In the genomic region with DNA sequence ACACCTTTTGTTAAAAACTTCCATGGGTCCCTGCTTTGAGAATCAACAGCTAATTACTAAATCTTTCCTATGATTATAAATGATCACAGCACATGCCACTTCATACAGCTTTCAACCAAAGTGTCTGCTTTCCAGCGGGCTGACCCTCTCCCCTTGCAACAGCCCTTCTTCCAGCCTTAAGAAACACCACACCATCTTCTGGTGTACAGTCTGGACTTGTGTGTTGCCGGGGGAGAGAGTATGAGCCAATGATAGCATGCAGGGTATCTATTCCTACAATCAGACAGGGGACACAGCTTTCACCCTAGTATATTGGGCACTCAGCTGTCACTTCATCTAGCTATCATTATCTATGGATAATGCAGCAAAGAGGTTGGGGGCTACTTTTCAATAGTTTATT, we compare ENCODE assay signal across 8 mouse cellular contexts. TPM values are rescaled to one million over a fixed set of nuclear protein-coding genes. Genes with fewer than 3 reads are reported as not detected.
DNase-seq lines count a peak whose midpoint lies in the region; ATAC-seq lines count a peak whose summit lies in the region.

No protein-coding gene starts in this region.

- H3K9ac ChIP-seq in heart, embryonic 12.5 days: peak overlapping the region; percentile 79
- H3K9ac ChIP-seq in midbrain, embryonic 12.5 days (replicated peaks): peak overlapping the region; percentile 78

- intact Hi-C loops in left cerebral cortex, postnatal 25 days (cut with DNase I): no loop called here

- no peak for DNase-seq in heart, postnatal 4 days
- DNase-seq in adipocyte (ENCODE audit: low spot score): peak; percentile 31
- no peak for DNase-seq in hindbrain, embryonic 10.5 days (ENCODE audit: low spot score)
- DNase-seq in left cerebral cortex, postnatal 25 days (ENCODE audit: low spot score in 2 of 2): no peak
- no peak for DNase-seq in ovary, postnatal 10 days (ENCODE audit: low spot score)
- no peak for DNase-seq in layer of hippocampus, postnatal 14 days (ENCODE audit: low spot score in 2 of 2)

- H3K27me3 ChIP-seq in heart, embryonic 12.5 days (replicated peaks): no peaks in the 10 kb centered on the region
- H3K27me3 ChIP-seq in hindbrain, embryonic 10.5 days (ENCODE audit: insufficient read depth, poor library complexity, severe bottlenecking): no peaks in the 10 kb centered on the region
- no peaks in the 10 kb centered on the region for H3K27me3 ChIP-seq in midbrain, embryonic 12.5 days

- H3K9me3 ChIP-seq in heart, embryonic 12.5 days (replicated peaks): no peaks in the 10 kb centered on the region
- no peaks in the 10 kb centered on the region for H3K9me3 ChIP-seq in hindbrain, embryonic 10.5 days
- H3K9me3 ChIP-seq in midbrain, embryonic 12.5 days: no peaks in the 10 kb centered on the region

- H3K36me3 ChIP-seq in heart, embryonic 12.5 days: no peaks in the 10 kb centered on the region
- H3K36me3 ChIP-seq in hindbrain, embryonic 10.5 days: no peaks in the 10 kb centered on the region
- no peaks in the 10 kb centered on the region for H3K36me3 ChIP-seq in midbrain, embryonic 12.5 days

- no peak for ATAC-seq in heart, embryonic 12.5 days (ENCODE audit: insufficient number of reproducible peaks, low FRiP score)
- no peak for ATAC-seq in midbrain, embryonic 12.5 days (ENCODE audit: low FRiP score, low read depth)

- peak overlapping the region; percentile 95 for H3K4me3 ChIP-seq in heart, embryonic 12.5 days
- peak overlapping the region; percentile 86 for H3K4me3 ChIP-seq in hindbrain, embryonic 10.5 days
- peak overlapping the region; percentile 67 for H3K4me3 ChIP-seq in midbrain, embryonic 12.5 days

- WGBS in heart, embryonic 12.5 days: 37% methylated on average over 2 of the region's 2 CpGs
- 81% methylated on average over 2 of the region's 2 CpGs for WGBS in hindbrain, embryonic 10.5 days
- WGBS in midbrain, embryonic 12.5 days: 44% methylated on average over 2 of the region's 2 CpGs

- H3K4me2 ChIP-seq in heart, embryonic 12.5 days: peak overlapping the region; percentile 85
- peak overlapping the region; percentile 76 for H3K4me2 ChIP-seq in midbrain, embryonic 12.5 days (replicated peaks)

- no peak overlapping the region for H3K27ac ChIP-seq in heart, embryonic 12.5 days (ENCODE audit: poor library complexity, severe bottlenecking)
- H3K27ac ChIP-seq in hindbrain, embryonic 10.5 days: no peak overlapping the region
- no peak overlapping the region for H3K27ac ChIP-seq in midbrain, embryonic 12.5 days (replicated peaks)

- peaks cover 8% of the 10 kb centered on the region for H3K4me1 ChIP-seq in heart, embryonic 12.5 days (replicated peaks)
- H3K4me1 ChIP-seq in hindbrain, embryonic 10.5 days (replicated peaks): peaks cover 35% of the 10 kb centered on the region
- peaks cover 28% of the 10 kb centered on the region for H3K4me1 ChIP-seq in midbrain, embryonic 12.5 days

RNA-seq across cellular contexts. Expression of gene Jun, which starts 2.9 kb away (rescaled TPM):
- 95.0 and 95.1 TPM in 2 replicates for polyA plus RNA-seq in heart, embryonic 12.5 days (2016; fragmentation: Nextera tagmentation; extraction: Ambion mirVana)
- 10 to 100 TPM; 61.6 to 69.6 TPM for total RNA-seq in heart, postnatal 4 days (2021)
- polyA plus RNA-seq in hindbrain, embryonic 10.5 days (2016; fragmentation: Nextera tagmentation; extraction: Ambion mirVana): 63.7 and 64.6 TPM in 2 replicates
- polyA plus RNA-seq in midbrain, embryonic 12.5 days (2016; fragmentation: Nextera tagmentation; extraction: Ambion mirVana): 70.8 and 80.6 TPM in 2 replicates
- total RNA-seq in left cerebral cortex, postnatal 25 days (2021): 10 to 100 TPM; 47.0 to 61.4 TPM
- total RNA-seq in layer of hippocampus, postnatal 14 days (2021): 10 to 100 TPM; 70.6 to 72.1 TPM
